Mouse (Mus musculus) stomach, embryonic 16.5 days (tissue): ENCODE data around the gene Kcne2. TPM values are rescaled to one million over a fixed set of nuclear protein-coding genes. Genes with fewer than 3 reads are reported as not detected.

ENCODE experiments used
- ATAC-seq: fragments of 200-750 bp; cut with Nextera tagmentation; 2 replicates; pipeline ENCODE4 v1.8.0; 2017; ENCODE audit warnings: moderate number of reproducible peaks, moderate TSS enrichment; ENCODE audit not compliant: insufficient read depth, low FRiP score
- H3K27ac ChIP-seq: fragments of 300-500 bp; sonication (generic); 2 replicates; pipeline ENCODE4 v1.5.1; 2014; ENCODE audit warnings: low read length
- H3K27me3 ChIP-seq: fragments of 300-500 bp; sonication (generic); 2 replicates; pipeline ENCODE4 v1.6.1; 2014; ENCODE audit warnings: low read length, control low read depth, mixed read lengths; ENCODE audit not compliant: control insufficient read depth, insufficient read depth
- H3K36me3 ChIP-seq: fragments of 300-500 bp; sonication (generic); 2 replicates; pipeline ENCODE4 v1.6.1; 2014; ENCODE audit warnings: low read length; ENCODE audit not compliant: control insufficient read depth, insufficient read depth
- H3K4me1 ChIP-seq: fragments of 300-500 bp; sonication (generic); 2 replicates; pipeline ENCODE4 v1.6.1; 2014; ENCODE audit warnings: low read length, control low read depth, mixed read lengths; ENCODE audit not compliant: control insufficient read depth, insufficient read depth
- H3K4me2 ChIP-seq: fragments of 300-500 bp; sonication (generic); 2 replicates; pipeline ENCODE4 v1.6.1; 2014; ENCODE audit warnings: low read depth, low read length, mixed read lengths
- H3K4me3 ChIP-seq: fragments of 300-500 bp; sonication (generic); replicated peaks from 2 replicates; pipeline ENCODE4 v1.5.1; 2014; ENCODE audit warnings: mild to moderate bottlenecking, low read length
- H3K9ac ChIP-seq: fragments of 300-500 bp; sonication (generic); 2 replicates; pipeline ENCODE4 v1.6.1; 2014; ENCODE audit warnings: low read length
- H3K9me3 ChIP-seq: fragments of 300-500 bp; sonication (generic); replicated peaks from 2 replicates; pipeline ENCODE4 v1.6.1; 2016; ENCODE audit warnings: low read length, control low read depth; ENCODE audit not compliant: control insufficient read depth
- WGBS: fragments of 180-500 bp; shearing (Covaris S2); extraction: QIAGEN DNeasy Blood & Tissue Kit; methylation state at CpG from one replicate; pipeline ENCODE4 v1.1.7; 2014; 5-methylcytosine and 5-hydroxymethylcytosine counted together
- polyA plus RNA-seq: library from polyadenylated mRNA; unstranded; fragments of >200 nt; fragmentation: Nextera tagmentation; extraction: Ambion mirVana; gene quantifications from 2 replicates; pipeline ENCODE4 v1.2.1, GENCODE M21; 2015

Kcne2 gene
- polyA plus RNA-seq, result 5.1 and 6.0 TPM in 2 replicates

DNA sequence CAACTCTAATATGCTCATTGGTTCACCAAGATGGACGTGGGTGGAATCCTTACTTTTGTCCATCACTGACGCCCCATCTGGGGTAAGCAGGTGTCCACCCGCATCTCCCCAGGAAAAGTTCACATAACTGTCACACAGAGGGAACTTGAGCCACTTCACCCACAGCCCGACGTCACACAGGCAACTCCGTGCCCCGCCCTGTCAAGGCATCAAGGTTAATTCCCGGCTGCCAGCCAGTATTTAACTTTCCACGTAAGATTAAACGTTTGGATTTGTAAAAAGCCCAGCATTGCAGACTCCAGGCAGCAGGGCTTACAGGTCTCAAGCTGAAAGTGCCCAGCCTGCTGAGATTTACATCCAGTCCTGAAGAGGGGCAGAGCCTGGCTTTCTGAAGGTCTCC, at the start of gene Kcne2:
Kcne2 (plus strand) TSS at position 289 of the 400 bp plus-strand sequence.
- ATAC-seq, result peak; percentile 53; the same call in 1 of the 2 replicates
- 42% methylated on average over 10 of the region's 10 CpGs for WGBS
- Histone ChIP-seq H3K9ac (no peak within 1 kb of the TSS), H3K27ac (no peak within 1 kb of the TSS), H3K4me2 (no peak within 1 kb of the TSS), H3K27me3 (no peaks in the 10 kb centered on the region), H3K4me3 (no peak within 1 kb of the TSS), H3K9me3 (no peaks in the 10 kb centered on the region), H3K36me3 (no peaks in the 10 kb centered on the region), H3K4me1 (no peaks in the 10 kb centered on the region)

DNA sequence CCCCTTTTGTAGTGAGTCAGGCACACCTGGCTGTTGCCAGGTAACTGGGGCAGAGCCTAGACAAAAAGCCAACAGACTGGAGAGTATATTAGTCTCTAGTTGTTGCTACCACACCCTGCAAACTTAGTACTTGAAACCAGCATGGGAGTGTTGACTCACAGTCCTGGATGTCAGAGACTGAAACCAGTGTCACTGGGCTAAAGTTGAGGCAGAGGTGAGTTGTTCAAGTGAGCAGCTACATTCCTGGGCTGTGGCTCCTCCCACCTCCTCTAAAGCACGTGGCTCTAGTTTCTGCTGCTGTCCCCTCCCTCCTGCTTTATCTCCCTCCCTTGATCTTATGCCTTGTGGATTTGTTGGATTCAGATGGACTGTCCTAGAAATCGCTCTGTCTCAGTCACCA, 46.3 kb upstream of the Kcne2 start:
- Histone ChIP-seq H3K27me3 (no peaks in the 10 kb centered on the region), H3K4me3 (no peak overlapping the region), H3K27ac (no peak overlapping the region), H3K4me1 (no peaks in the 10 kb centered on the region), H3K4me2 (no peak overlapping the region), H3K9me3 (no peaks in the 10 kb centered on the region), H3K36me3 (no peaks in the 10 kb centered on the region), H3K9ac (no peak overlapping the region)
- WGBS, result 39% methylated on average over 2 of the region's 2 CpGs
- peak; percentile 56; the same call in 1 of the 2 replicates for ATAC-seq

DNA sequence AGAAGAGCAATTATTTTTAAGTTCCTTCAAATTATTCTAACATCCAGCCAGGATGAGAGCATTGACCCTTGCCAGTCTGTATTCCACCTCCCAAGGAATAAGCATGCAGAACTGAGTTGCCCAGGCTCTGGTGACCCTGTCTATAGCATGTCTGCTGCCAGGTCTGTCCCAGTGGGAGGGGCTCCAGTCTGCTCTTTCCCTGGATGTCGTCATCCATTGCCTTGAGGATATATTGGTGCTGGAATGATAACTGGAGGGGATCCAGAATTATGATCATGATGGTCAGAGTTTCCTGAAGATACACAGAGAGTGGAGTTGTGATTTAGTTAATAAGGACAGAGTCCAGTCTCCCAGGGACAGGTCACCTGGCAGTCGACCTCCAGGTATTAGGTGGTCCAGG, 45.2 kb upstream of the Kcne2 start:
- Histone ChIP-seq H3K4me2 (no peak overlapping the region), H3K27ac (no peak overlapping the region), H3K9me3 (no peaks in the 10 kb centered on the region), H3K27me3 (no peaks in the 10 kb centered on the region), H3K9ac (no peak overlapping the region), H3K36me3 (no peaks in the 10 kb centered on the region), H3K4me1 (no peaks in the 10 kb centered on the region), H3K4me3 (no peak overlapping the region)
- no peak for ATAC-seq
- WGBS, result 64% methylated on average over 2 of the region's 2 CpGs

DNA sequence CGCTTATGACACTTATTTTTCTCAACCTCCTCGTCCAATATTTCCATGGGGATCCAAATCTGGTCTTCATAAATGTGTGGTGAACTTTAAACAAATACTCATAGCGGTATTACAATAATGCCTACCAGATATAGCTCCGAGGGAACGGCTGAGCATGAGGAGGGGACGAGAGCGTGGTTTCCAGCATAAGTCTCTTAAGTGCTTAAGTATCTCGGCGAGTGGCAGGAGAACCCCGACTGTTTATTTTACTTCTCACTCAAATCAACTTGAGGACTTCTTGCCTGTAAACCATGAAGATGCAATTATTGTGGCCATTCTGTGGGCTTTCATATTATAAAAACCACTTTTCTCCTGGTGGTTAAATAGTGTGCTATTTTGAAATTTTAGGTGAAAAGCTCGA, 44.5 kb upstream of the Kcne2 start:
- Histone ChIP-seq H3K36me3 (no peaks in the 10 kb centered on the region), H3K9me3 (no peaks in the 10 kb centered on the region), H3K27me3 (no peaks in the 10 kb centered on the region), H3K4me1 (no peaks in the 10 kb centered on the region), H3K9ac (no peak overlapping the region), H3K27ac (no peak overlapping the region), H3K4me3 (no peak overlapping the region), H3K4me2 (no peak overlapping the region)
- no peak for ATAC-seq
- WGBS, result 43% methylated on average over 11 of the region's 11 CpGs

DNA sequence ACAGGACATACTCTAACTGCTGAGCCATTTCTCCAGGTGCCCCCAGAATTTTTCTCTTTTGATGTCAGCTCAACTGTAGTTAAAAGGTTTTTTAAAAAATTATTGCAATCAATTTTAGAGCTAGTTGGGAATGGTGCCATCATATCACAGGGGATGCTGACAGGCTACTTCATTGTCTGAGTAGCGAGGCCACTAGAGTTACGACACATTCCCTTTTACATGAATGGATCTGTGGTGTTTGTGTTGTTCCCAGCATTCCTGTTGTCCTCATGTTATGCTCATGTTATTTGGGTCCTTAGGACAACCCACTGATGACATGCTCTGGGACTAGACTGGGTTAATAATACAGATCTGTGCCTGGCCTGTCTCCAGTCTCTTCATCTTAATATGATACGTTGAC, 42.5 kb upstream of the Kcne2 start:
- Histone ChIP-seq H3K27me3 (no peaks in the 10 kb centered on the region), H3K4me2 (no peak overlapping the region), H3K4me1 (no peaks in the 10 kb centered on the region), H3K36me3 (no peaks in the 10 kb centered on the region), H3K9me3 (no peaks in the 10 kb centered on the region), H3K9ac (no peak overlapping the region), H3K4me3 (no peak overlapping the region), H3K27ac (no peak overlapping the region)
- 81% methylated on average over 3 of the region's 3 CpGs for WGBS
- ATAC-seq, result no peak

DNA sequence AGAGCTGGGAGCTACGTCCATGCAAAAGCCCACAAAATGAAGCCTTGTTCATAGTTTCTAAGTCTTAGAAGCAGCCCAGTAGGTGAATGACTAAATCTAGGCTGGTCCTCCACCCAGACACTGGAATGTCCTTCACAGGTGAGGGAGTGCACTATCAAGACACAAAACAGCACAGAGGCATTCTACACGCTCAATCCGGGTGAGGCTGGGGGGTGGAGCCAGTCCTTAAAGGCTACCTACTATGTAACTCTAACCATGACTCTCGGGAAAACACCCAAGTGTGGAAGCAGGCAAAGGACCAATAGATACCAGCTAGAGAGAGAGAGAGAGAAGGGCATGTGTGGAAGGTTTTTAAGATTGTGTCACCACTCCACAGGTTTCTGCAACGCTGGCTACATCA, 41.7 kb upstream of the Kcne2 start:
- H3K27me3 ChIP-seq, result no peaks in the 10 kb centered on the region
- H3K36me3 ChIP-seq, result no peaks in the 10 kb centered on the region
- ATAC-seq, result no peak
- no peaks in the 10 kb centered on the region for H3K4me1 ChIP-seq
- H3K4me3 ChIP-seq, result no peak overlapping the region
- no peaks in the 10 kb centered on the region for H3K9me3 ChIP-seq
- H3K4me2 ChIP-seq, result no peak overlapping the region
- WGBS, result 85% methylated on average over 5 of the region's 5 CpGs
- no peak overlapping the region for H3K27ac ChIP-seq
- H3K9ac ChIP-seq, result no peak overlapping the region

DNA sequence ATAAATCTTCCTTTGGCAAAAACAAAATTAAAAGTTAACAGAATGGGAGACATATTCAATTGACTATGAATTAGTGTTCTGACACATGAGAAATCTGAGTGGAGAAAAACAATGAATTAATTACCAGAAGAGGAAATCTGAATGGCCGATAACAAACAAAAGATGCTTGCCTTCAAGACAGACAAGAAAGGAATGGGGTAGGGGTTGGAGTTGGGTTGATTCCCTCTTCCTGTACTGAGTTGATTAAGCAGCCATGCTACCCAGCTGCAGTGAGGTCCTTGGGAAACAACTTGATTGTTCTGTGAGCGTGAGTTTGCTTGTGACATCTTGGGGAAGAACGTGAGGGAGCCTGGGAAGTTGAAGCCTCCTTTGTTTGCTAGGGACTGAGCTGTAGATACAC, 37.9 kb upstream of the Kcne2 start:
- Histone ChIP-seq H3K9me3 (no peaks in the 10 kb centered on the region), H3K36me3 (no peaks in the 10 kb centered on the region), H3K27me3 (no peaks in the 10 kb centered on the region), H3K27ac (no peak overlapping the region), H3K9ac (no peak overlapping the region), H3K4me2 (no peak overlapping the region), H3K4me3 (no peak overlapping the region), H3K4me1 (no peaks in the 10 kb centered on the region)
- WGBS, result 68% methylated on average over 3 of the region's 3 CpGs
- ATAC-seq, result no peak

DNA sequence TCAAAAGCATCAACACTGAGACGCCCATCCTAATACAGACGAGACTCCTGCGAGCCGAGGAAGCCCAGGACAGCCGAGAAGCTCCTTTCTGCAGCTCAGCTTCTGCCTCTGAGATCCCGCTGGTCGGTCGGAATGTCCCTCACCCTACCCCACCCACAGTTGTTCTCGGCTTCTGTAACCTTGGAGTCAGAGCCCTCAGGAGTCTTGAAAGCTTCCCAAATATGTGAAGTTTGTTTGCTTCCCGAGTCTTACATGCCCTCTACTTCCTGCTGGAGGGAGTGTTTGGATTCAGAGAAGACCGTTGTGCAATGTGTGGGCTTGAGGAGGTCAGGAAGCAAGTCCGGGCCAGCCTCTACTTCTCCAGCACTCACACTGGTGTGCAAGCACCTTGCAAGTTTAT, 24.3 kb upstream of the Kcne2 start:
- Histone ChIP-seq H3K27me3 (no peaks in the 10 kb centered on the region), H3K9me3 (no peaks in the 10 kb centered on the region), H3K27ac (no peak overlapping the region), H3K4me2 (no peak overlapping the region), H3K4me3 (no peak overlapping the region), H3K4me1 (no peaks in the 10 kb centered on the region), H3K36me3 (no peaks in the 10 kb centered on the region), H3K9ac (no peak overlapping the region)
- 52% methylated on average over 12 of the region's 12 CpGs for WGBS
- ATAC-seq, result no peak

DNA sequence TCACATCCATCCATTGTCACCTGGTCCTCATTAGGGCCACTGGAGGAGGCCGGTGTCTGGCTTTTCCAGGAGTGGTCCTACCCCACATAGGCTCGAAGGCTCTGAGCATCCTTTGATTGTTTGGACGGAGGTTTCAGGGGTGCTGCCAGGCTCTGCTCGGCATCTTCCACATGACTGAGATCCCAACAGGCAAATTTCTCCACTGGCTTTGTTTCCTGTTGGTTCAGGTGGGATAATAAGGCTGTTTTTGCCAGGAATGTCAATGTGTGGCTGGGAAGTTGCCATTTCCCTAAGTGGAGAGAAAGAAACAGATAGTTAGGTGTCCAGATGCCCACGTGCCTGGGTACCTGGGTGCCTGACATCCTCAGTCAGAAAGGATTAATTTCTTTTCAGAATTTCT, 17.7 kb upstream of the Kcne2 start:
- H3K4me1 ChIP-seq, result no peaks in the 10 kb centered on the region
- H3K9me3 ChIP-seq, result no peaks in the 10 kb centered on the region
- H3K4me3 ChIP-seq, result no peak overlapping the region
- no peaks in the 10 kb centered on the region for H3K36me3 ChIP-seq
- H3K9ac ChIP-seq, result no peak overlapping the region
- WGBS, result 86% methylated on average over 5 of the region's 5 CpGs
- H3K27ac ChIP-seq, result no peak overlapping the region
- H3K4me2 ChIP-seq, result no peak overlapping the region
- ATAC-seq, result no peak
- H3K27me3 ChIP-seq, result no peaks in the 10 kb centered on the region

DNA sequence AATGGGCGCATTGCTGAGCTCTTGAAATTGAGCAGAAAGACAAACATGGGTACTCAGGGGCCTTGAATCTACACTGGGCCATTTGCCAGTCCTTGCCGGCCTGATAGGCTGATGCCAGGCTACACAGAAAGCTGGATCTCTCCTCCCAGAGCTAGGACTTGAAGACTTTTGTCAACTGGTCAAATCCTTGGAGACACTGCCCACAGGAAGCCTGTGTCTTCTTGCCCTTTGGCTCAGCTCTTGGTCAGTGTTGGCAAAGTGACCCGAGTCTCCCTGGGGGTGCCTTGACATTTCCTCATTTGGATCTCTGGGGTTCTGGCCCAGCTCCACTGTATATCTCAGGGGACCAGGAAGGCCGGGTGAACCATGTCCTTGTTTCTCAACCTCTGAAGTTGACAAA, 16.7 kb upstream of the Kcne2 start:
- 76% methylated on average over 4 of the region's 4 CpGs for WGBS
- Histone ChIP-seq H3K27me3 (no peaks in the 10 kb centered on the region), H3K9me3 (no peaks in the 10 kb centered on the region), H3K4me2 (no peak overlapping the region), H3K4me3 (no peak overlapping the region), H3K4me1 (no peaks in the 10 kb centered on the region), H3K9ac (no peak overlapping the region), H3K36me3 (no peaks in the 10 kb centered on the region), H3K27ac (no peak overlapping the region)
- ATAC-seq, result no peak
